Mouse (Mus musculus) stomach, embryonic 14.5 days (tissue): ENCODE results near the gene Lsm10. TPM values are rescaled to one million over a fixed set of nuclear protein-coding genes. Genes with fewer than 3 reads are reported as not detected.

Experiments
- ATAC-seq: fragments of 200-750 bp; cut with Nextera tagmentation; 2 replicates; pipeline ENCODE4 v1.8.0; 2017; ENCODE audit warnings: low read depth, moderate TSS enrichment; ENCODE audit not compliant: insufficient number of reproducible peaks, insufficient read depth, low FRiP score
- H3K27ac ChIP-seq: fragments of 300-500 bp; sonication (generic); 2 replicates; pipeline ENCODE4 v1.5.1; 2014; ENCODE audit warnings: mild to moderate bottlenecking, low read length, moderate library complexity, mixed read lengths
- H3K27me3 ChIP-seq: fragments of 300-500 bp; sonication (generic); 2 replicates; pipeline ENCODE4 v1.6.1; 2014; ENCODE audit warnings: low read length, control low read depth, mixed read lengths; ENCODE audit not compliant: control insufficient read depth, insufficient read depth
- H3K36me3 ChIP-seq: fragments of 300-500 bp; sonication (generic); 2 replicates; pipeline ENCODE4 v1.6.1; 2014; ENCODE audit warnings: mild to moderate bottlenecking, control low read depth, low read length, moderate library complexity, mixed read lengths; ENCODE audit not compliant: control insufficient read depth, insufficient read depth
- H3K4me1 ChIP-seq: fragments of 300-500 bp; sonication (generic); 2 replicates; pipeline ENCODE4 v1.6.1; 2014; ENCODE audit warnings: low read length, control low read depth, mixed read lengths; ENCODE audit not compliant: control insufficient read depth, insufficient read depth
- H3K4me2 ChIP-seq: fragments of 300-500 bp; sonication (generic); replicated peaks from 2 replicates; pipeline ENCODE4 v1.6.1; 2014; ENCODE audit warnings: low read depth, low read length, control low read depth
- H3K4me3 ChIP-seq: fragments of 300-500 bp; sonication (generic); 2 replicates; pipeline ENCODE4 v1.5.1; 2014; ENCODE audit warnings: low read depth, low read length, control low read depth
- H3K9ac ChIP-seq: fragments of 300-500 bp; sonication (generic); replicated peaks from 2 replicates; pipeline ENCODE4 v1.6.1; 2014; ENCODE audit warnings: low read depth, mild to moderate bottlenecking, control low read depth, low read length, moderate library complexity, mixed read lengths
- H3K9me3 ChIP-seq: fragments of 300-500 bp; sonication (generic); 2 replicates; pipeline ENCODE4 v1.6.1; 2016; ENCODE audit warnings: low read depth, low read length, control low read depth; ENCODE audit not compliant: control insufficient read depth
- WGBS: fragments of 180-500 bp; shearing (Covaris S2); extraction: QIAGEN DNeasy Blood & Tissue Kit; methylation state at CpG from one replicate; pipeline ENCODE4 v1.1.7; 2014; 5-methylcytosine and 5-hydroxymethylcytosine counted together
- polyA plus RNA-seq: library from polyadenylated mRNA; unstranded; fragments of >200 nt; fragmentation: Nextera tagmentation; extraction: Ambion mirVana; gene quantifications from 2 replicates; pipeline ENCODE4 v1.2.1, GENCODE M21; 2014

The Lsm10 gene
- polyA plus RNA-seq = 57.5 and 58.4 TPM in 2 replicates

- H3K4me3 ChIP-seq = peak within 1 kb of the TSS; percentile 53
- H3K36me3 ChIP-seq = no peaks in the 10 kb centered on the region
- peak within 1 kb of the TSS; percentile 57 for H3K4me2 ChIP-seq
- 3% methylated on average over 36 of the region's 37 CpGs for WGBS
- ATAC-seq = peak; percentile 98
- no peaks in the 10 kb centered on the region for H3K27me3 ChIP-seq
- no peaks in the 10 kb centered on the region for H3K9me3 ChIP-seq
- H3K27ac ChIP-seq = peak within 1 kb of the TSS; percentile 35; the same call in 1 of the 2 replicates
- H3K4me1 ChIP-seq = 0 out of 2 replicates have a peak, but pooled peaks cover 9% of the 10 kb centered on the region
- peak within 1 kb of the TSS; percentile 37; the same call in 1 of the 2 replicates for H3K9ac ChIP-seq
Measured at GRCm38 (mm10) chr4:126096464-126097111, at the start of gene Lsm10. Gene Lsm10 (plus strand): TSS chr4:126096623.

GRCm38 (mm10) chr4:126046851-126047585, 49.4 kb upstream of the Lsm10 start, which contains the start of gene Mrps15:
Gene Mrps15 (plus strand): TSS chr4:126046925.
- H3K4me3 ChIP-seq = peak within 1 kb of the TSS; percentile 72
- under 1% methylated on average over 56 of the region's 56 CpGs for WGBS
- H3K27ac ChIP-seq = peak within 1 kb of the TSS; percentile 23; the same call in 1 of the 2 replicates
- no peaks in the 10 kb centered on the region for H3K27me3 ChIP-seq
- H3K9me3 ChIP-seq = no peaks in the 10 kb centered on the region
- peak within 1 kb of the TSS; percentile 47 for H3K9ac ChIP-seq
- peak; percentile 95 for ATAC-seq
- H3K4me2 ChIP-seq = peak within 1 kb of the TSS; percentile 82
- H3K36me3 ChIP-seq = peaks cover 16% of the 10 kb centered on the region
- 0 out of 2 replicates have a peak, but pooled peaks cover 3% of the 10 kb centered on the region for H3K4me1 ChIP-seq

DNA sequence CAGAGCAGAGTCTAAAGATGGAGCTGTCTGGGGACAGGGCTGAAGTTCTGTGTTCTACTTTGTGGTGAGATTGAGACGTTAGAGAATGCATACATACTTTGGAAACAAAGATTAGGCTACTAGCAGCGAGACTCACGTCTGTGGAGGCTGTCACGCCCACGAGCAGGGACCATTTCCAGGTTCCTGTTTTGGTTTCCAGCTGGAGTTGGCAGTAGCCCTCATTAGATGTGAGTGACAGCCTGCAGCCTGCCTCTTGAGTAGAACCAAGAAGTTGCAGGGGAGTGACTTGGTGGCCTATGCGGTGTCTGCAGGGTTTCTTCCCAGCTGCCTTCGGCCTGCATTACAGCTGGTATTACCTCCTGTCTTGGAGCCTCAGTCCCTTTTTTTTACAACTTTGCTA, 44.8 kb upstream of the Lsm10 start:
- WGBS = 85% methylated on average over 7 of the region's 7 CpGs
- H3K9ac ChIP-seq = no peak overlapping the region
- ATAC-seq = no peak

DNA sequence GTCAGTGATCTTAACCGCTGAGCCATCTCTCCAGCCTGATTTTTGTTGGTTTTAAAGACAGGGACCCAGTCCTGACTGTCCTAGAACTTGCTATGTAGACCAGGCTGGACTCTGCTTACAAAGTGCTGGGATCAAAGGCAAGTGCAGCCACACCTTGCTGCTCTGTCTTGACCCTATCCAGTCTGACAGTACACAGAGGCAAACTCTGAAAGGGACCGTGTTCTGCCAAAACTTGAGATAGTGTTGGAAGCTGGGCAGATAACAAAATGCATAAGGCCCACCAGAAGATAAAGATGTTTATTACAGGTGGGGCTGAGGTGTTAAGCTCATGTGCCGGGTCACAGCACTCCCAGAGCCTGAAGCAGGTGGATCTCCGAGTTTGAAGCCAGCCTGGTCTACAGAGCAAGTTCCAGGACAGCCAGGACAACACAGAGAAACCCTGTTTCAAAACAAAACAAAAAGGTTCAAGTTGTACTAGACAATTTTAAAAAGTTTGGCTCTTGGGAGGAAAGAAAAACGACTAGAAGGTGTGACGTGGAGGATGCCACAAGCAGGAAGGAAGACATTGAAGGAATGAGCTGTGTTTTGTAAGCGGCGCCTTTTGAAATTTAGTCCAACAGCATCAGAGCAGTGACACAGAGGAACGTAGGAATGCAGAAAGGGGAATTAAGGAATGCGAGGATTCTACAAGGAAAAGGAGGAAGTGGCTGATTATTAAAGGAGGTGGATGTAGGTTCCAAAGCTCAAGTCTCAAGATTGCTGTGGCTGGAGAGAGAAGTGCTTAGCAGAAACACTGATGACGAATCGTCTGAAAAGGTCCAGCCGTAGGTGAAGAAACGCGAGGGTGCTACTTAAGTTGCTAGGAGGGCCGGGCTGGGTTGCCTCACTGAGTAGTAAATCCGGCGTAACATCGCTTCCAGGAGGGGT, 39.0 kb upstream of the Lsm10 start:
- H3K27me3 ChIP-seq = no peaks in the 10 kb centered on the region
- H3K27ac ChIP-seq = no peak overlapping the region
- 0 out of 2 replicates have a peak, but pooled peaks cover 10% of the 10 kb centered on the region for H3K4me1 ChIP-seq
- no peak for ATAC-seq
- H3K9me3 ChIP-seq = no peaks in the 10 kb centered on the region
- peak overlapping the region; percentile 60 for H3K4me2 ChIP-seq
- H3K36me3 ChIP-seq = peaks cover 12% of the 10 kb centered on the region; the same call in 1 of the 2 replicates
- WGBS = 14% methylated on average over 19 of the region's 19 CpGs
- H3K4me3 ChIP-seq = peak overlapping the region; percentile 51
- H3K9ac ChIP-seq = peak overlapping the region; percentile 25; the same call in 1 of the 2 replicates

More for the DNA sequence above, 44.8 kb upstream of the Lsm10 start:
- Histone ChIP-seq H3K4me3 (no peak overlapping the region), H3K27ac (no peak overlapping the region), H3K4me1 (0 out of 2 replicates have a peak, but pooled peaks cover 3% of the 10 kb centered on the region), H3K36me3 (peaks cover 31% of the 10 kb centered on the region), H3K27me3 (no peaks in the 10 kb centered on the region), H3K4me2 (no peak overlapping the region), H3K9me3 (no peaks in the 10 kb centered on the region)

DNA sequence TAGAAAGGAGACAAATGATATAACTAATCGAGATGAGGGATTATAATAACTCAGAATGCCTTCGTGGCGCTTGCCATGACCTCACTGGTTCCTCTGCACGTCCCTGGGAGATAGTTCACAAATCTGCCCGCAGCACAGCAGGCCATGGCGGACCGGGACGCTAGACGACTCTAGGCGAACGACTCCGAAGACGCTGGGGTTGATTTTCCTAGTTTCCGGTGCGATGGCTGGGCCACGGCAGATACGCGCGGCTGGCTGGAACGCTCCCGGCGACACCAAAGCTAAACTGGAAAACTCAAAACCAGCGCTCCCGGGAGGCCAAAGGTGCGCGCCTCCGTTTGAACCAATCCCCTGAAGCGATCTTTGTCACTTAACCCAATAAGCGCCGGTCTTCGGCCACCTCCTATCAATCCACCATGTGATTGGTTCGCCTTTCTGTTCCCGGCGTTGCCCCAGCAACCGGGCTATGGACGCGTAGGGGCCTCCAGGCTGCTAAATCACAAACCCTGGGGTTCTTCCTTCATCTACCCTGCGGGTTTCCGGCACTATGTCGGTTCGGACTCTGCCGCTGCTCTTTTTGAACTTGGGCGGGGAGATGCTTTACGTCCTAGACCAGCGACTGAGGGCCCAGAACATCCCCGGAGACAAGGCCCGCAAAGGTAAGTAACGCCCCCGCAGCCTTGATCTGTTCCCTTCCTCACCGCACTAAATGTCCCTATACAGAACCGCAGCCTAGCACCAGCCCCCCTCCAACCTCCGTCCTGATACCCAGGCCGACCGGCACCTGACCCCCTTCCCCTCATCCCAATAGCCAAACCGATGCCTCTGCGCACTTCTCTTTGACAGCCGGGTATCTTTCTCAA, 38.1 kb upstream of the Lsm10 start, which contains the start of gene Oscp1:
TSS of gene Oscp1 (plus strand) at position 432 of the 863 bp plus-strand sequence.
- Histone ChIP-seq H3K36me3 (peaks cover 12% of the 10 kb centered on the region; the same call in 1 of the 2 replicates), H3K9me3 (no peaks in the 10 kb centered on the region), H3K9ac (peak within 1 kb of the TSS; percentile 33), H3K4me3 (peak within 1 kb of the TSS; percentile 51), H3K4me2 (peak within 1 kb of the TSS; percentile 60), H3K4me1 (0 out of 2 replicates have a peak, but pooled peaks cover 10% of the 10 kb centered on the region), H3K27me3 (no peaks in the 10 kb centered on the region), H3K27ac (no peak within 1 kb of the TSS)
- ATAC-seq = peak; percentile 99
- WGBS = under 1% methylated on average over 57 of the region's 57 CpGs

DNA sequence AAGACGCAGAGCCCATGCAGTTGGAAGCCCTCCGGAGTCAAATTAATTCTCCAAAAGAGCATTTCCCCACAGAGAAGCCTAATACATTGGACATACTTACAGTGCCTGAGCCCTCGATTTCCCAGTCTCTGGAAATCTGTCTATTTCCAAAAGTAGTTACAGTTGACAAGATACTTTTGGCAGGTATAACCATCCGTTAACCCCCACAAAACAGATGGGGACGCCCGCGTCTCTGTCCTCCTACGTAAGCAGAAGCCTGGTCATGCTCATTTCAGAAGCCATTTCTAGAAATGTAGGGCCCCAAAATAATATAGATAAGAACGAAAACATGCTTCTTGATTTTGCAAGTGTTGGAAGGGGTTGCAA, 37.4 kb upstream of the Lsm10 start:
- Histone ChIP-seq H3K9ac (peak overlapping the region; percentile 33), H3K36me3 (peaks cover 9% of the 10 kb centered on the region; the same call in 1 of the 2 replicates), H3K27ac (no peak overlapping the region), H3K4me1 (0 out of 2 replicates have a peak, but pooled peaks cover 10% of the 10 kb centered on the region), H3K9me3 (no peaks in the 10 kb centered on the region), H3K4me2 (peak overlapping the region; percentile 60), H3K27me3 (no peaks in the 10 kb centered on the region), H3K4me3 (peak overlapping the region; percentile 51)
- ATAC-seq = no peak
- WGBS = 43% methylated on average over 9 of the region's 9 CpGs

DNA sequence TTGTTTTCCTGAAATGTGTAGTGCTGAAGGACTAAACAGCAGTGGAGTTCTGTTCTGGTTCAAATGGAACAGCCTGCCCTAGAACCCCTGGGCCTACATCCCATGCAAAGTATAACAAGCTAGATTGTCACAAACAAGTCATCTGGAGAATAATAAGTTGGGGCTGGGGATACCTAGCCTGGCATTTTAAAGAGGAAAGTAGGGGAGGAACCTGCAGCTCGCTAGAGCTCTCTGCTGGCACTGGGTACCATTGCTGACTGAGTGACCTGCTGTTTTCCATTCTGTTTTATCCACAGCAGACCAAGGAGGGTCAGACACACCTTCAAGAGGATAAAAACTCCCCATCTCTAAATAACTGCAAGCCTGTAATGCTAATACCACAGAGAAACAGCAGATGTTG, 33.6 kb upstream of the Lsm10 start:
- no peaks in the 10 kb centered on the region for H3K27me3 ChIP-seq
- WGBS = 48% methylated on average over 1 of the region's 1 CpGs
- H3K27ac ChIP-seq = no peak overlapping the region
- H3K4me2 ChIP-seq = no peak overlapping the region
- no peaks in the 10 kb centered on the region for H3K36me3 ChIP-seq
- no peak overlapping the region for H3K4me3 ChIP-seq
- no peak for ATAC-seq
- no peaks in the 10 kb centered on the region for H3K9me3 ChIP-seq
- H3K9ac ChIP-seq = no peak overlapping the region
- H3K4me1 ChIP-seq = 0 out of 2 replicates have a peak, but pooled peaks cover 3% of the 10 kb centered on the region
